Mouse (Mus musculus) kidney, embryonic 14.5 days (tissue): ENCODE measurements around the gene Lax1. TPM values are rescaled to one million over a fixed set of nuclear protein-coding genes. Genes with fewer than 3 reads are reported as not detected.
A peak's percentile ranks its signal among the peaks of the same experiment; 100 is the strongest.
"Not testable (repeated sequence)": the region's sequence is repeated elsewhere in the genome, so short reads cannot be mapped to it uniquely, and the experiment has no call there.

Experiments
- ATAC-seq: fragments of 200-750 bp; cut with Nextera tagmentation; 2 replicates; pipeline ENCODE4 v1.8.0; 2017; ENCODE audit warnings: moderate number of reproducible peaks, mild to moderate bottlenecking, moderate TSS enrichment, moderate library complexity; ENCODE audit not compliant: low FRiP score, low TSS enrichment
- H3K27ac ChIP-seq: fragments of 300-500 bp; sonication (generic); 2 replicates; pipeline ENCODE4 v1.5.1; 2014; ENCODE audit warnings: low read depth, mild to moderate bottlenecking, low read length, moderate library complexity, mixed read lengths
- H3K27me3 ChIP-seq: fragments of 300-500 bp; sonication (generic); 2 replicates; pipeline ENCODE4 v1.6.1; 2014; ENCODE audit warnings: mild to moderate bottlenecking, low read length; ENCODE audit not compliant: control insufficient read depth, insufficient read depth
- H3K36me3 ChIP-seq: fragments of 300-500 bp; sonication (generic); 2 replicates; pipeline ENCODE4 v1.6.1; 2014; ENCODE audit warnings: low read length, mixed read lengths; ENCODE audit not compliant: control insufficient read depth, insufficient read depth
- H3K4me1 ChIP-seq: fragments of 300-500 bp; sonication (generic); 2 replicates; pipeline ENCODE4 v1.6.1; 2014; ENCODE audit warnings: low read length, mixed read lengths; ENCODE audit not compliant: control insufficient read depth, insufficient read depth
- H3K4me2 ChIP-seq: fragments of 300-500 bp; sonication (generic); replicated peaks from 2 replicates; pipeline ENCODE4 v1.6.1; 2014; ENCODE audit warnings: low read depth, mild to moderate bottlenecking, low read length
- H3K4me3 ChIP-seq: fragments of 300-500 bp; sonication (generic); 2 replicates; pipeline ENCODE4 v1.5.1; 2014; ENCODE audit warnings: mild to moderate bottlenecking, low read length
- H3K9ac ChIP-seq: fragments of 300-500 bp; sonication (generic); 2 replicates; pipeline ENCODE4 v1.6.1; 2014; ENCODE audit warnings: low read depth, mild to moderate bottlenecking, low read length, moderate library complexity
- H3K9me3 ChIP-seq: fragments of 300-500 bp; sonication (generic); 2 replicates; pipeline ENCODE4 v1.6.1; 2016; ENCODE audit warnings: low read length; ENCODE audit not compliant: control insufficient read depth
- WGBS: fragments of 180-500 bp; shearing (Covaris S2); extraction: QIAGEN DNeasy Blood & Tissue Kit; methylation state at CpG from one replicate; pipeline ENCODE4 v1.1.7; 2014; 5-methylcytosine and 5-hydroxymethylcytosine counted together
- polyA plus RNA-seq: library from polyadenylated mRNA; unstranded; fragments of >200 nt; fragmentation: Nextera tagmentation; extraction: Ambion mirVana; gene quantifications from 2 replicates; pipeline ENCODE4 v1.2.1, GENCODE M21; 2014

The Lax1 gene
- polyA plus RNA-seq, 1 experiment from 2014 or later: 0.73 TPM

- Histone ChIP-seq H3K9ac (no peak overlapping the region), H3K4me3 (no peak overlapping the region), H3K9me3 (no peaks in the 10 kb centered on the region), H3K27me3 (no peaks in the 10 kb centered on the region), H3K4me1 (peaks cover 24% of the 10 kb centered on the region), H3K36me3 (no peaks in the 10 kb centered on the region), H3K4me2 (no peak overlapping the region), H3K27ac (no peak overlapping the region)
- ATAC-seq: no peak
- WGBS: 48% methylated on average over 1 of the region's 1 CpGs
Observed at GRCm38 (mm10) chr1:133715191-133715590, 25.3 kb upstream of the Lax1 start.

GRCm38 (mm10) chr1:133713009-133713370, 23.1 kb upstream of the Lax1 start:
- no peak overlapping the region for H3K4me3 ChIP-seq
- H3K9me3 ChIP-seq: no peaks in the 10 kb centered on the region
- H3K4me2 ChIP-seq: no peak overlapping the region
- ATAC-seq: no peak
- 45% methylated on average over 2 of the region's 2 CpGs for WGBS
- H3K4me1 ChIP-seq: peaks cover 27% of the 10 kb centered on the region
- H3K27ac ChIP-seq: no peak overlapping the region; the same call in 1 of the 2 replicates
- H3K9ac ChIP-seq: no peak overlapping the region
- H3K36me3 ChIP-seq: no peaks in the 10 kb centered on the region
- H3K27me3 ChIP-seq: no peaks in the 10 kb centered on the region

GRCm38 (mm10) chr1:133712288-133713008, 22.5 kb upstream of the Lax1 start:
- Histone ChIP-seq H3K27ac (no peak overlapping the region; the same call in 1 of the 2 replicates), H3K27me3 (no peaks in the 10 kb centered on the region), H3K4me3 (no peak overlapping the region), H3K9ac (no peak overlapping the region), H3K9me3 (no peaks in the 10 kb centered on the region), H3K4me2 (no peak overlapping the region), H3K36me3 (no peaks in the 10 kb centered on the region), H3K4me1 (peaks cover 27% of the 10 kb centered on the region)
- ATAC-seq: no peak
- WGBS: 50% methylated on average over 12 of the region's 12 CpGs

- Histone ChIP-seq H3K27me3 (no peaks in the 10 kb centered on the region), H3K4me3 (no peak overlapping the region), H3K9me3 (no peaks in the 10 kb centered on the region), H3K4me1 (peaks cover 27% of the 10 kb centered on the region), H3K4me2 (no peak overlapping the region), H3K36me3 (no peaks in the 10 kb centered on the region; the same call in 1 of the 2 replicates), H3K9ac (no peak overlapping the region), H3K27ac (no peak overlapping the region)
- ATAC-seq: no peak
- WGBS: 51% methylated on average over 6 of the region's 6 CpGs
Observed at GRCm38 (mm10) chr1:133711376-133711775, 21.5 kb upstream of the Lax1 start.

- 50% methylated on average over 6 of the region's 6 CpGs for WGBS
- no peaks in the 10 kb centered on the region for H3K9me3 ChIP-seq
- ATAC-seq: no peak
- H3K27me3 ChIP-seq: no peaks in the 10 kb centered on the region
- no peak overlapping the region for H3K27ac ChIP-seq
- no peaks in the 10 kb centered on the region; the same call in 1 of the 2 replicates for H3K36me3 ChIP-seq
- no peak overlapping the region for H3K4me2 ChIP-seq
- H3K9ac ChIP-seq: no peak overlapping the region
- H3K4me1 ChIP-seq: peaks cover 27% of the 10 kb centered on the region
- H3K4me3 ChIP-seq: no peak overlapping the region
Observed at GRCm38 (mm10) chr1:133710895-133711294, 21.0 kb upstream of the Lax1 start.

- H3K9me3 ChIP-seq: no peaks in the 10 kb centered on the region
- H3K4me3 ChIP-seq: no peak overlapping the region
- 70% methylated on average over 3 of the region's 3 CpGs for WGBS
- peaks cover 22% of the 10 kb centered on the region for H3K4me1 ChIP-seq
- H3K36me3 ChIP-seq: no peaks in the 10 kb centered on the region; the same call in 1 of the 2 replicates
- no peaks in the 10 kb centered on the region for H3K27me3 ChIP-seq
- H3K4me2 ChIP-seq: no peak overlapping the region
- H3K9ac ChIP-seq: no peak overlapping the region
- H3K27ac ChIP-seq: no peak overlapping the region
- no peak for ATAC-seq
Observed at GRCm38 (mm10) chr1:133709292-133709691, 19.4 kb upstream of the Lax1 start.

GRCm38 (mm10) chr1:133701824-133702223, 11.9 kb upstream of the Lax1 start:
- not testable (repeated sequence) for H3K36me3 ChIP-seq, ATAC-seq, H3K27ac ChIP-seq, H3K9ac ChIP-seq, H3K9me3 ChIP-seq, H3K4me1 ChIP-seq, H3K4me3 ChIP-seq, H3K4me2 ChIP-seq, H3K27me3 ChIP-seq
- 28% methylated on average over 1 of the region's 2 CpGs for WGBS

- no peak overlapping the region for H3K4me2 ChIP-seq
- no peaks in the 10 kb centered on the region for H3K27me3 ChIP-seq
- H3K9me3 ChIP-seq: no peaks in the 10 kb centered on the region
- H3K36me3 ChIP-seq: no peaks in the 10 kb centered on the region
- H3K27ac ChIP-seq: no peak overlapping the region
- WGBS: 98% methylated on average over 12 of the region's 12 CpGs
- ATAC-seq: no peak
- peaks cover 20% of the 10 kb centered on the region for H3K4me1 ChIP-seq
- H3K9ac ChIP-seq: no peak overlapping the region
- H3K4me3 ChIP-seq: no peak overlapping the region
Observed at GRCm38 (mm10) chr1:133697935-133698620, 8.2 kb upstream of the Lax1 start.

- no peak overlapping the region for H3K4me3 ChIP-seq
- no peaks in the 10 kb centered on the region for H3K27me3 ChIP-seq
- ATAC-seq: peak; percentile 55
- no peaks in the 10 kb centered on the region for H3K9me3 ChIP-seq
- H3K27ac ChIP-seq: peak overlapping the region; percentile 62; the same call in 1 of the 2 replicates
- H3K4me1 ChIP-seq: peaks cover 20% of the 10 kb centered on the region
- no peak overlapping the region for H3K9ac ChIP-seq
- 29% methylated on average over 7 of the region's 7 CpGs for WGBS
- H3K4me2 ChIP-seq: no peak overlapping the region
- H3K36me3 ChIP-seq: no peaks in the 10 kb centered on the region
Observed at GRCm38 (mm10) chr1:133695901-133696300, 6.0 kb upstream of the Lax1 start.
